Mouse (Mus musculus): ENCODE data around the gene Pls3. TPM values are rescaled to one million over a fixed set of nuclear protein-coding genes. Genes with fewer than 3 reads are reported as not detected.
"Not testable (repeated sequence)": the region's sequence is repeated elsewhere in the genome, so short reads cannot be mapped to it uniquely, and the experiment has no call there.

Gene Pls3
- polyA plus RNA-seq, 1 experiment from 2014 or later = 61.3 TPM

DNA sequence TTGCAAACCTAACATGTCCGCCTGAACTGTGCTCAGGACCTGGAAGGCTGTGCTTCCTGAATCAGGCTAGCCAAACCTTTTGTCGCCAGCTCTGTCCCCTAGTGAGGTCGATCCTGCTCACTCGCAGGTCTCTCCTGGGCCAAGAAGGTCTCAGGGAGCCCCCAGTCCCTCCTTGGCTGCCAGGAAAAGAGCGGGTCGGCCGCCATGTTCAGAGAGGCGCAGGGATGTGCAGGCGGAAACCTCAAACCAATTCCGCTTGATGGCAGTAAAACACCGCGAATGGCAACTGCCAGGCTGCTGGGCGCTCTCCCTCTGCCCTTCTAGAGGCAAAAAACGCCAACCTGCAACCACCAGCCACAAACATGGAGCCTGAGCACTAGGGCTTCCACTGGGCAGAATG, 117.0 kb downstream of the Pls3 start:
- H3K36me3 ChIP-seq (ENCODE audit: control insufficient read depth, insufficient read depth); H3K27ac ChIP-seq (ENCODE audit: low read length); H3K27me3 ChIP-seq (ENCODE audit: control insufficient read depth, insufficient read depth, low read length); H3K4me3 ChIP-seq (ENCODE audit: low read length); H3K4me2 ChIP-seq (ENCODE audit: low read depth, low read length); ATAC-seq (replicated peaks; ENCODE audit: extremely low read depth, insufficient read depth, low FRiP score); H3K9ac ChIP-seq (ENCODE audit: low read length); H3K9me3 ChIP-seq (replicated peaks; ENCODE audit: control insufficient read depth, low read length); H3K4me1 ChIP-seq (ENCODE audit: control insufficient read depth, insufficient read depth, low read length): not testable (repeated sequence)
- 71% methylated on average over 14 of the region's 14 CpGs for WGBS

DNA sequence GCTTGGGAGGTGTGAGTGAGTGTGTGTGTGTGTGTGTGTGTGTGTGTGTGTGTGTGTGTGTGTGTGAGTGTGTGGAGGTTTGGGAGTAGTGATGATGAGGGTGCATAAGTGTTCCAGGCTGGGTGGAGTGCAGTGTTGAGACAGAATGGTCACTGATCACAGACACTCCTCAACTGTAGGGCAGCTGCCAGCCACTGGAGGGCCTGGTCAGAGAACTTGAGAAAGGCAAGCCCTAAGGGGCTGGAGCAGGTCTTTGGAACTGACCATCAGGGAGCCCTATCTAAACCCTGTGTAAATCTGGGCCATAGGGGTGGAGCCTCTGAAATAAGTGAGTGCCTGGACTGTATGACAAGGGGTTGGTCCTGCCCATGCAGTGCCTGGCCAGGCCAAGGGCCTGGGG, 120.5 kb downstream of the Pls3 start:
- not testable (repeated sequence) for H3K4me1 ChIP-seq (ENCODE audit: control insufficient read depth, insufficient read depth, low read length); H3K9ac ChIP-seq (ENCODE audit: low read length); H3K4me2 ChIP-seq (ENCODE audit: low read depth, low read length); H3K36me3 ChIP-seq (ENCODE audit: control insufficient read depth, insufficient read depth); ATAC-seq (replicated peaks; ENCODE audit: extremely low read depth, insufficient read depth, low FRiP score); H3K4me3 ChIP-seq (ENCODE audit: low read length); H3K9me3 ChIP-seq (replicated peaks; ENCODE audit: control insufficient read depth, low read length); H3K27me3 ChIP-seq (ENCODE audit: control insufficient read depth, insufficient read depth, low read length); H3K27ac ChIP-seq (ENCODE audit: low read length)

DNA sequence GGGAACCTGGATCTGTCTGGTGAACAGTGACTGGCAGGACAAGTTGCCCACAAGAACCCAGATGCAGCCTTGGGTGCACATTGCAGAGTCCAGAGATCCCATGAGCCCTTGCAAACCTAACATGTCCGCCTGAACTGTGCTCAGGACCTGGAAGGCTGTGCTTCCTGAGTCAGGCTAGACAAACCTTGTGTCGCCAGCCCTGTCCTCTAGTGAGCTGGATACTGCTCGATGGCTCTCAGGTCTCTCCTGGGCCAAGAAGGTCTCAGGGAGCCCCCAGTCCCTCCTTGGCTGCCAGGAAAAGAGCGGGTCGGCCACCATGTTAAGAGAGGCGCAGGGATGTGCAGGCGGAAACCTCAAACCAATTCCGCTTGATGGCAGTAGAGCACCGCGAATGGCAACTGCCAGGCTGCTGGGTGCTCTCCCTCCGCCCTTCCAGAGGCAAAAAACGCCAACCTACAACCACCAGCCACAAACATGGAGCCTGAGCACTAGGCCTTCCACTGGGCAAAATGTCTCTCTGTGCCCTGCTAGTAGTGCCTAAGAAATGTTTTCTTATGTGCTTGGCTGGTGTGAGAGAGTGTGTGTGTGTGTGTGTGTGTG, 124.8 kb downstream of the Pls3 start:
- 63% methylated on average over 2 of the region's 12 CpGs for WGBS
- H3K4me2 ChIP-seq (ENCODE audit: low read depth, low read length); ATAC-seq (replicated peaks; ENCODE audit: extremely low read depth, insufficient read depth, low FRiP score); H3K9ac ChIP-seq (ENCODE audit: low read length); H3K27me3 ChIP-seq (ENCODE audit: control insufficient read depth, insufficient read depth, low read length); H3K9me3 ChIP-seq (replicated peaks; ENCODE audit: control insufficient read depth, low read length); H3K27ac ChIP-seq (ENCODE audit: low read length); H3K4me3 ChIP-seq (ENCODE audit: low read length); H3K4me1 ChIP-seq (ENCODE audit: control insufficient read depth, insufficient read depth, low read length); H3K36me3 ChIP-seq (ENCODE audit: control insufficient read depth, insufficient read depth): not testable (repeated sequence)

DNA sequence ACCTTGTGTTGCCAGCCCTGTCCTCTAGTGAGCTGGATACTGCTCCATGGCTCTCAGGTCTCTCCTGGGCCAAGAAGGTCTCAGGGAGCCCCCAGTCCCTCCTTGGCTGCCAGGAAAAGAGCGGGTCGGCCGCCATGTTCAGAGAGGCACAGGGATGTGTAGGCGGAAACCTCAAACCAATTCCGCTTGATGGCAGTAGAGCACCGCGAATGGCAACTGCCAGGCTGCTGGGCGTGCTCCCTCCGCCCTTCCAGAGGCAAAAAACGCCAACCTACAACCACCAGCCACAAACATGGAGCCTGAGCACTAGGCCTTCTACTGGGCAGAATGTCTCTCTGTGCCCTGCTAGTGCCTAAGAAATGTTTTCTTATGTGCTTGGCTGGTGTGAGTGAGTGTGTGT, 125.7 kb downstream of the Pls3 start:
- not testable (repeated sequence) for H3K4me2 ChIP-seq (ENCODE audit: low read depth, low read length); H3K4me3 ChIP-seq (ENCODE audit: low read length); ATAC-seq (replicated peaks; ENCODE audit: extremely low read depth, insufficient read depth, low FRiP score); H3K9me3 ChIP-seq (replicated peaks; ENCODE audit: control insufficient read depth, low read length); H3K4me1 ChIP-seq (ENCODE audit: control insufficient read depth, insufficient read depth, low read length); H3K27me3 ChIP-seq (ENCODE audit: control insufficient read depth, insufficient read depth, low read length); H3K9ac ChIP-seq (ENCODE audit: low read length); H3K36me3 ChIP-seq (ENCODE audit: control insufficient read depth, insufficient read depth); H3K27ac ChIP-seq (ENCODE audit: low read length)
- 68% methylated on average over 5 of the region's 10 CpGs for WGBS

DNA sequence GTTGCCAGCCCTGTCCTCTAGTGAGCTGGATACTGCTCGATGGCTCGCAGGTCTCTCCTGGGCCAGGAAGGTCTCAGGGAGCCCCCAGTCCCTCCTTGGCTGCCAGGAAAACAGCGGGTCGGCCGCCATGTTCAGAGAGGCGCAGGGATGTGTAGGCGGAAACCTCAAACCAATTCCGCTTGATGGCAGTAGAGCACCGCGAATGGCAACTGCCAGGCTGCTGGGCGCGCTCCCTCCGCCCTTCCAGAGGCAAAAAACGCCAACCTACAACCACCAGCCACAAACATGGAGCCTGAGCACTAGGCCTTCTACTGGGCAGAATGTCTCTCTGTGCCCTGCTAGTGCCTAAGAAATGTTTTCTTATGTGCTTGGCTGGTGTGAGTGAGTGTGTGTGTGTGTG, 130.5 kb downstream of the Pls3 start:
- 66% methylated on average over 10 of the region's 14 CpGs for WGBS
- H3K27me3 ChIP-seq (ENCODE audit: control insufficient read depth, insufficient read depth, low read length); H3K4me3 ChIP-seq (ENCODE audit: low read length); H3K9ac ChIP-seq (ENCODE audit: low read length); H3K36me3 ChIP-seq (ENCODE audit: control insufficient read depth, insufficient read depth); H3K9me3 ChIP-seq (replicated peaks; ENCODE audit: control insufficient read depth, low read length); H3K27ac ChIP-seq (ENCODE audit: low read length); H3K4me1 ChIP-seq (ENCODE audit: control insufficient read depth, insufficient read depth, low read length); H3K4me2 ChIP-seq (ENCODE audit: low read depth, low read length); ATAC-seq (replicated peaks; ENCODE audit: extremely low read depth, insufficient read depth, low FRiP score): not testable (repeated sequence)

DNA sequence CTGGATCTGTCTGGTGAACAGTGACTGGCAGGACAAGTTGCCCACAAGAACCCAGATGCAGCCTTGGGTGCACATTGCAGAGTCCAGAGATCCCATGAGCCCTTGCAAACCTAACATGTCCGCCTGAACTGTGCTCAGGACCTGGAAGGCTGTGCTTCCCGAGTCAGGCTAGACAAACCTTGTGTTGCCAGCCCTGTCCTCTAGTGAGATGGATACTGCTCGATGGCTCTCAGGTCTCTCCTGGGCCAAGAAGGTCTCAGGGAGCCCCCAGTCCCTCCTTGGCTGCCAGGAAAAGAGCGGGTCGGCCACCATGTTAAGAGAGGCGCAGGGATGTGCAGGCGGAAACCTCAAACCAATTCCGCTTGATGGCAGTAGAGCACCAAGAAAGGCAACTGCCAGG, 135.5 kb downstream of the Pls3 start:
- not testable (repeated sequence) for H3K36me3 ChIP-seq (ENCODE audit: control insufficient read depth, insufficient read depth); H3K9me3 ChIP-seq (replicated peaks; ENCODE audit: control insufficient read depth, low read length); H3K9ac ChIP-seq (ENCODE audit: low read length); H3K27me3 ChIP-seq (ENCODE audit: control insufficient read depth, insufficient read depth, low read length); H3K4me1 ChIP-seq (ENCODE audit: control insufficient read depth, insufficient read depth, low read length); H3K4me2 ChIP-seq (ENCODE audit: low read depth, low read length); H3K4me3 ChIP-seq (ENCODE audit: low read length); H3K27ac ChIP-seq (ENCODE audit: low read length); ATAC-seq (replicated peaks; ENCODE audit: extremely low read depth, insufficient read depth, low FRiP score)
- 71% methylated on average over 2 of the region's 8 CpGs for WGBS
